Mouse (Mus musculus) embryo, embryonic 10.5 days (tissue): ENCODE measurements around the gene Snd1.

Experiments used
- DNase-seq: peaks from one replicate; pipeline ENCODE4 v3.0.0-alpha.2; 2015; ENCODE audit warnings: low spot score

The Snd1 gene

DNA sequence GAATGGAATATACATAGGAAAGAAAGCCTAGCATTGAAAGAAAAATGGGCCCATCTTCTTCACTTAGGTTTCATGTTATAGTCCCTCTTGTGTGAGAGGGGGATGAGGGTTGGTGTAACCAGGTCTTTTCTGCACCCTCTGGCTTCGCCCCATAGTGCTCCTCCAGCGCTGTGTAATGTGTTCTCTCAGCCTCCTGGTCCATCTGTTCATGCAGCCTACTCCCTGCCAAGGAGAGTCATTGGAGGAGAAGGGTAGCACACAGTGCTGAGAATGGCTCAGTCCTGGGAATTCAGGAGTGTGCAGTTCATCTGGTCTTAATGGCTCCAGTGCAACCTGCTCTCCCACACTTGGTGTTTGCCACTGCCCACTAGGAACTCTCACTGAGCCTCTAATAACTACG lies 326.0 kb downstream of the Snd1 start:
- no peak for DNase-seq

DNA sequence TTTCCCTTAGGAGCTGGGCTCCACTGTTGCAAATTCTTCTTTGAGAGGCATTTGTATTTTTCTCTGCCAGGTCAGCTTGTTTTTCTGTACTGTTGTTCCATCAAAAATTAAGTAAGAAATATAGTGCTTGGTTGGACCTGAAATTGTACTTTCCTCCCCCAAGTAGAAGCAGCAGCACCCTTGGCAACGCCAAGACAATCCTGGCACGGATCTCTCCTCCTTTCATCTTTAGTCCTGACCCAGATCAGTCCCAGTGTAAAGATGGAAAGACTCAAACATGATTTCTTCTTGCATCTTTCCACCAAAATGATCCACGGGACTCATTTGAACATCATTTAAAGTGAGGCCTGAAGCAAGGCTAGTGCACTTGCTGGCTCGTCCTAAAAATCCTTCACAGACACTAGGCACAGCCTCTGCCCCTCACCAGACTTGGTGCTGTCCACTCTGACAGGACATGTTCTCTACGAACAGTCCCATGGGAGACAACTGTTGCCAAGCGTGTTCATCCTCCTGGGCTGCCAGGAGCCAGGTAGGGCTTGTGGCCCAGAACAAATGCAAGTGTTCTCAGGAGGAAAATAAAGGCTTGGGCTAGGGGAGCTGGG lies 328.8 kb downstream of the Snd1 start:
- DNase-seq = no peak

DNA sequence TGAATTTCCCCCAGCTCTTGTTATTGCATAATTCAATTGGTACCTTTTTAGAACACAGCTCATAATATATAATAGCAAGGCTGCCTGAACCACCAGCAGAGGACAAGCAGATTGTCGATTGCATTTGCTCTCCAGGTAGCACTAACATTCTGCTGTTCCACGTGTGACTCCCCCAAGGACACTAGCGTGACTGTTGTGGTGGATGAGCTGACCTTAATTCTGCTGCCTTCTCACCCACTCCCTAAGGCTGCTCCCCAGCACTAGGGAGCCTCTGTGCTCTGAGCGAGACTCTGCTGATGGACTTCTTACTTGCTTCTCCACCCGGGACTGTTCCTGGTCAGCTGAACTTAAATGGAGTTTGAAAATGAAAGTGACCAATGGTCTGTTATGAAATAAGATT lies 329.8 kb downstream of the Snd1 start:
- no peak for DNase-seq

DNA sequence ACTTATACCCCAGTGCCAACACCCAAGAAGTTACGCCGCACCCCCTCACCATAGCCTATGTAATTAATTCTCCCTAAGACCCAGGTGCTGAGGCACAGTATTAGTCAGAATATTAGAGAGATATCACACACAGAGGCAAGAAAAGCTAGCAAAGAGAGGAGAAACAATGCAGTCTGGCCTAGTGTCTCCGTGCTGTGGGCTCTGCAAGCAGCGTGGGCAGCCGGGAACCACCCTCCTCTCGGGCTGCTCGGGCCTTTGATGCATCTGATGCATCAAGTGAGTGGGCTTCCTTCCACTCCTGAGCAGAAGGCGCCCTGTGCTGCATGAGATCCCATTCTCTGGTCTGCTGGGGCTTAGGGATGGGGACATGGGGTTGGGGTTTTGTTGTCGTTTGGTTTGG lies 338.1 kb downstream of the Snd1 start:
- DNase-seq = no peak

DNA sequence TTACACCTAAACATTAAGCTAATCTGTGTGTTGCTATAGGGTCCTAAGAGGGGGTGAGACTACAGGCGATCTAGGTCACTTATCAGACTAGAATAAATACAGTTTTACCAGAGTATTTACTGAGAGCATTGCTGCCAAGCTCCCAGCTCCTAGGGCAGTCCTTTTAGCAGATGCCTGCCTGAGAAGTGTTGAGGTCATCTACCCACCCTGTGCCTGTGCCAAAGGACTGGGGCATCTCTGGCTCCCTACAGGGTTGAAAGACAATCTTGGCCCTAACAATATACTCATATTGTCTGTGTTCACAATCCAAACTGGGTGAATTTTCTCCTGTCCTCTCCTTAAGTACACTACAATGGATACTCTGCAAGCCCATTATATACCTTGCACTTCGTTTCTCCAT lies 340.0 kb downstream of the Snd1 start:
- no peak for DNase-seq

DNA sequence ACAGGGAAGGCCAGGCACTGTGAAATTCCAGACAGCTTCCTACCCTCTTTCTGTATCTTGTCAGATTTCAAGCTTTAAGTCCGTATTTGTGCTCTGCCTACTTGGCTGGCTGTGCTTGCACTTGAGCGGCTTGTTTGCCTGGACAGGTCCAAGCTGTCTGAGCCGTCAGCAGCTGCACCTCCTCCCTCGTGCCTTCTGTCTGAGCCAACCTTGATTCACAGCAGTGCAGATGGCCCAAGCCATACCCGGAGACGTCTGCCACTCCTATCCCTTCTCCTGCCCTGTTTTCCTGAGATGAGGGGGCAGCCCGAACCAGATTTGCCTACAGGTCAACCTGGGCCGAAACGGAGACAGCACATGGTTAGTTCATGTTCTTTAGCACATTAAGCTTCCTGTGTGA lies 342.1 kb downstream of the Snd1 start:
- DNase-seq = no peak

DNA sequence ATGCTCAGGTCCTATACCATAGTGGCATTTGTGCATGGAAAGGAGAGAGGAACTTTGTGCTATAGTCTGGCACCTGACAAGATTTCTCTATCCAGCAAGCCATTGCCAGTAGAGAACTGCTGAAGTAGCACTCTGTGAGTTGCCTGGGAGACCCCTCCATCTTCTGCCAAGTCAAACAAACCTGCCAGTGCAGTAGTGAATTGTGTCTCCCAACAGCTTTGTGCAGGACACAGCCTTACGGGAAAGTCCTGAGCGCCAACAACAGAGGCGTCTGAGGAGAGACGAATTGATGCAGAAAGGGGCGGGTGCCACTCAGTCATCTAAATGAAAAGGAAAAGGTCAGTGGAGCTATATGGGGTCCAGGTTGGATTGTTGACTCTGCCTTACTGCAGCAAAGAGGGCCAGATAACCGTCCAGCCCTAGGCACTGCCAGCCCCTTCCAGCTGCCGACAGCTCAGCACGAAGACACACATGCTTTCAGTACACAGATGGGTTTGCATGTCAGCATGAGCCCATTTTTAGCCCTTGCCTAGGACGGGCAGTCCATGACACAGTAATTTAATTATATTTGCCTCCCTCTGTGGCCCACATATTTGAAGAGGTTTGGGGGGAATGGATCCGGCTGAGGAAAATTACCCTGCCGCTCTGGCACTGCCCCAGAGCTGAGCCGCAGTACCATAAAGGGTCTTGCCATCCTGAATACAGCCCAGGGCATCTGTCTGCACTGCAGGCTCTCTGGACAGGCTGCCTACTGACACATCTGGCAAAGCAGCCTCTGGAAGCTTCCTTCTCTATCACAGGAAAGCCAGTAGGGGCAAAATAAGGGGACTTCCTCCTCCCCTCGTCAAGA lies 344.8 kb downstream of the Snd1 start:
- no peak for DNase-seq

DNA sequence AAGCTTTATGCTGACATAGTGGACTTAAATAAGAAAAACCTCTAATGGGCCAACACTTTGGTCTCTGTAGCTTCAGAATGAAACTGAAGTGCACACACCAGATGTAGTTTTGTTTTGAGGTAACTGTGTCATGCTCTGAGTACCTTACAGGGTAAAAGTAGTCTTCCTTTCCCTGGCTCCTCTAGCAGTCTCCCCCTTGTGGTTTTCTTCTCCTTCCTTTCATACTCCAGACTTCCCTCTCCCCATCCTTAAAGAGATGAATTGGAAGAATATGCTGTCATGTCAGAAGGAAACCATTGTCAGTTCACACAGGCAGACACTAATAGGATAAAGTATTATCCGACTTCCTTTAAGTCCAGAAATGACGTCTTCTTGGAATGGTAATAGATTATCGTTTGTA lies 347.4 kb downstream of the Snd1 start:
- DNase-seq = no peak

DNA sequence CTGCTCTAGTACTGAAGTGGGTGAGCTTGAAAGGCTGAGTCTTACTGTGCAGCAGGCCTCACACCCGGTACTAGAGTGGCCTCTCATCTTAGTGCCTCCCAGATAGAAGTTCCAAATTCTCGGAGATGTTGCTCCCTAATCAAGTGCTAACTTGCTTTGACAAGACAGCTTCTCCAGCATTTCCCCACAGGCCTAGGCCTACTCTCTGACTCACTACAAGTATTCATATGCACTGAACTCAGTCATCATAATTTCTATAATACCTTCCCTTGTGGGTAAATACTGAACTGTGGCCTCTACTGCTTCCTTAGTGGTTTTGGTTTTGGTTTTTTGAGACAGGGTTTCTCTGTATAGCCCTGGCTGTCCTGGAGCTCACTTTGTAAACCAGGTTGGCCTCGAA lies 348.4 kb downstream of the Snd1 start:
- no peak for DNase-seq

DNA sequence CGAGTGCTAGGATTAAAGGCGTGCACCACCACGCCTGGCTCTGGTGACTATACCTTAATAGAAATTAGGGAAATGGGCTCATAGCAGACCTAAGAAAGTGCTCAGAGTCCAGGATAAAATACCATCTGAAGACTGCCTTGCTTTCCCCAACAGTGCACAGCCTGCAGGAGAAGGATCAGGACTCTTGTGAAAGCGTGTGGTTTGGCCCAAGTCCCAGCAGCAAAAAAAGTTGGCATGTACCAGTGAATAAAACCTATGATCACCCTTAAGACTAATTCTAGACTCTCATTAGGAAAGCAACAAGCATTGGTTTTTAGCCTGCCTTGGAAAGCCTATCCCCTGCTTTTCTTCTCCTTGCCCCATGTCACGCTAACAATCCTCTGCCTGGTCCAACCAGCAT lies 348.9 kb downstream of the Snd1 start:
- no peak for DNase-seq

DNA sequence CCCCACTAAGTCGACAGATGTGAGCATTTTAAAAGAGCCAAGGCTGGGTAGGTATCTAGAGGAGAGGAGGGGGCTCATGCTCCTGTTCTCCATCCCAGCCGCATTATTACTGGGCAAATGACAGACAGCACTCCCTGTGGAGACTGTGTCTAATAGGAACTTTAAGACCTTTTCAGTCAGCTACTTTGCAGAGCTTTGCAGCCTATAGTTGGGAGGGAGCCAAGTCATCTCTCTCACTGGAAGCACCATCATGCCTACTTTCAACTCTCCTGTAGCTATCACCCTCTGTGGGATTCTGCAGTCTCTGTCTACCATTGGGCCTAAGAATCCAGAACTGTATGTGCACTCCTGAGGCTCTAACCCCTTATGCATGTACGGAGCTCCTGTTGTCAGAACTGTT lies 351.0 kb downstream of the Snd1 start:
- no peak for DNase-seq

DNA sequence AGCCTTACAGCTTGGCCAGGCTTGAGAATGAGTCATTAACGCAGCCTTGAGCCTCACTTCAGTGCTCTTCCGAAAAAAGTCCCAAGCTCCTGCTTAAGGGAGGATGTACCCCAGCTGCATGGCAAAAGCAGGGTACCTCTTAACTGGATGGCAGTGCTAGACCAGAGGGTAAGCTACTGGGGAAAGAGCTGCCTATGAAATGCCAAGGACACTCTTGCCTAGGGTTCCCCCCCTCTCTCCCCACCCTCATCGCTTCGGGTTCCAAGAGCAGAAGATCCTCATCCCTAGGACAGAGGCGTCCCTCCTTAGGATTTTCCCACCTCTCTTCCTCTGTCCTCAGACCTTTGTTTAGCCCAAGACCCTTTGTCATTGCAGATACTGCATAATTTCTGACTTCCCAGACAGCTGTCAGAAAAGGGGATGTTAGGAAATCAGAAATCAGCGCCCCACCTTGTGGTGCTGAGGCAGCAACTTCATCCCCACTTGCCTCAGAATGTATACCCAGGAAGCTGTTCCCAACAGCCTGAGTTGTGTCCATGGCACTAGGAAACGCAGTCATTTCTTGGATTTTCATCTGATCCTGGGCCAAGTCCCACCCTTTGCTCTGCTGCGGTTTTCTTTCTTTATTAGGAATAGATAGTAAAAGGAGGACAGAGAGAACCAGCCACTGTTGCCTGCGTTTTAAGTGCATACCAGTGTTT lies 351.9 kb downstream of the Snd1 start:
- no peak for DNase-seq

DNA sequence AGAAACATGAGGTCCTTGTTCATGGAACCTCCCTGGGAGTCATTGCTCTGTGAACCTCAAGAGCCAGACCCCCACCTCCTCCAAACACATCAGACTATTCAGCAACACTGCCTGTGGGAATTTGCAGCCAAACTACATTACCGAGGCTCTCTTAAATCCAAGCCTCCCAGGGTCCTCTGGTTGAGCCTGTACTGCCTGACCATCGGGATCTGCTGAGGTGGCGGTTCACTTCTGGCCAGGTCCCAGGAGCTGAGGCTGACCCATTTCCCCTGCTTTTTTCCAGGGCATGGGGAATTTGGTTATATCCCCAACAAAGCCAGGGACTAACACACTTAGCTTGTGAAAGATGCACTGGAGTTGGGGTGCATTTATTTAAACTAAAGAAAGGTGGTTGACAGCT lies 352.6 kb downstream of the Snd1 start:
- DNase-seq = no peak

DNA sequence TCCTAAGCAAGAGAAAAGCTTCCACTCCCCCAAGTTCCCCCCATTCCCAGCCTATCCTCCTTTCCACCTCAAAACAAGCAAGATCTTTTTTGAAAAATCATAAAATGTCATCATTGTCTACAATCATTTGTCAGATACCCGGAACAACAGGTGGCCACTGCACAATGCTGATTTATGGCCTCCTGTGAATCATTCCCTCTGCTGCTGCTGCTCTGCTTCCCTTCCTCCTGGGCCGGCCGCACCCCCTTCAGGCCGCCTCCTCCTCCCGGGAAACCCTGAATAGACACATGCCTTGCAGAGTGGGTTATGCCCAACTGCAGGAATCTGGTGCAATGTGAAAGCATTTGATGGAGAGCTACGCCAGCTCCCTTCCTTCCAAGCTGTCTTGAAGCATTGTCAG lies 353.7 kb downstream of the Snd1 start:
- peak; percentile 47 for DNase-seq

DNA sequence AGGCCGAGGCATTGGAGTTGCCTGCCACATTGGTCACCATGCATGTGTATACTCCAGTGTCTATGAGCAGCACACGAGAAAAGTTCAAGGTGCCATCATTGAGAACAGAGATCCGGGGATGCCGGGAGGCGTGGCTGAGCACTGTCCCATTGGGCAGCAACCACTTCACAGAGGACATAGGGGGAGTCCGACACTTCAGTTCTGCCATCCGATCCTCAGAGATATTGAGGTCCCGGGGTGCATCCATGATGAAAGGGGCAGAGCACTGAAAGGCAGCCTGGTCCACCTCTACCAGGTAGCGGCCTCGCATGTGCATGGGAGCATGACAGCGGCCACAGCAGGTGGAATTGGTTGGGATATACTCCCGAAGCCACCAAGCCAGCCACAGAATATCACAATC lies 355.4 kb downstream of the Snd1 start:
- no peak for DNase-seq

DNA sequence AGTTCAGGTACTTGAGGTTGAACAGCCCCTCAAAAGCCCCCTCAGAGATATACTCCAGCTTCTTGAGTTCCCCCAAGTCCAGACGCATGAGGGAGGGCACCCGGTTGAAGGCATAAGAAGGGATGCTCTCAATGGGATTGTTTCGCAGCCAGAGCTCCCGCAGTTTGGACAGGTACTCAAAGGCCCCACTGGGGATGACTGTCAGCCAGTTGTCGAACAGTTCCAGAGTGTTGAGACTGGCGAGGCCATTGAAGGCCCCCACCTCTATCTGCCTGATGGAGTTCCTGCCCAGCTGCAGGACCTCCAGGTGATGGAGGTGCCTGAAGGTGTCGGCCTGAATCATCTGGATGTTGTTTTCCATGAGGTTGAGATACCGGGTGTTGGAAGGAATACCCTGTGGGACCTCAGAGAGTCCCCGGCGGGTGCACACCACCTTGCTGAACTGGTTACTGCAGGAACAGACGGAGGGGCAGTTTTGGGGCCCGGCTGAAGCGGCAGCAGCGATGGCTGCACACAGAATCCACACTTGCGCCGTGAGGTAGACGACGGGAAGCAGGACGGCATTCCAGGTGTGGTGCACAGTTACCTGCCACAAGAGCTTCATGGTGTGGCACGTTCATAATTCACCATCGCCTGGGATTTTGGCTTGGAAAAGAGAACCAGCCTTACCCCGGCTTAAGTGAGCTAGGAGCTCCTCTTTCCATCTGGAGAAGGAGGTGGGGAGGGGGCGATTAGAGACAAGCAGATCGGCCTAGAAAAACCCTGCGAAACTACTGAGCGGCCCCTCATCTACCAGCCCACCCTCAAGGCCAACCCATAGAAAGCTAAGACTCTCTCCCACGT lies 356.3 kb downstream of the Snd1 start, which contains the start of gene Lrrc4:
Gene Lrrc4, minus strand, starts transcription at position 737 of the 843 bp plus-strand sequence.
- DNase-seq = peak; percentile 45

DNA sequence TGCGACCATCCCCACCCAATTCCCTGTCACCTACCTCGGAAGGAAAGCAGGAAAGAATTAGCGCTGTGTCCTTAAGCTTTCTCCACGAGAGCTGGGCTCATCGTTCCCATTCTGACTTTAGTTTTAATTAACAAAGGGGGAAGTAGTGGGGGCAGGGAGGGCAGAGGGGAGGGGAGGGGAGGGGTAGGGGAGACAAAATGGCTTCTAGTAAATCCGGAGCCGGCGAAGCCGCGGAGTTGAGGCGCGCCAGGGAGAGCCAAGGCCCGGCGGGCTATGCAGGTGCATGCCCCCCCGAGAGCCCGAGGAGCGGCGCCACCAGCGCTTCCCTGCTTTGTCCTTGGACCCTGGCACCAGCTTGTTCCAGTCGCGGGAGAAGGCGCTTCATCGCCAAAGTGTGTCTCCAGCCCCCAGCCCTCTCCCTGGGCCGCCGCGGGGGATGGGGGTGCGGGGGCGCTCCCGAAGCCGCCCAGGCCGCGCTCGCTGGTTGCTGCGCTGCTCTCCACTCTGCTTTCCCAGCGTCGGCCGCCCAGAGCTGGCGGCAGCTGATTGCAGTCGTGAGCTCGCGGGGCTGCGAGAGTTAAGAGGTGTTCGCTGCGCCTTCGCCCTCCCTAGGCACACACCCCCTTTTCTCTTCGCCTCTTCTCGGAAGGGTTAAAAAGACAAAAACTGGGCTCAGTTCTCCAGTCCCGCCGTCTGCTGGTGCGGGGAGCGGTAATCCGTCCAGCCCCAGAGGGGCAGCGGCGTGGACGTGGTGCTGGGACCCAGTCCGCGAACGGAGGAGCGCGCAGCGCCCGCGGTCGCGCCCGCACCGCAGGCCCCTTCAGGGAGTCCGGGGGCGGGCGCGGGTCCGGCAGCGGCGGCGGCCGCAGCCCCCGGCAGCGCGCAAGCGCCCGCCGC lies 357.2 kb downstream of the Snd1 start:
- DNase-seq = peak; percentile 71

DNA sequence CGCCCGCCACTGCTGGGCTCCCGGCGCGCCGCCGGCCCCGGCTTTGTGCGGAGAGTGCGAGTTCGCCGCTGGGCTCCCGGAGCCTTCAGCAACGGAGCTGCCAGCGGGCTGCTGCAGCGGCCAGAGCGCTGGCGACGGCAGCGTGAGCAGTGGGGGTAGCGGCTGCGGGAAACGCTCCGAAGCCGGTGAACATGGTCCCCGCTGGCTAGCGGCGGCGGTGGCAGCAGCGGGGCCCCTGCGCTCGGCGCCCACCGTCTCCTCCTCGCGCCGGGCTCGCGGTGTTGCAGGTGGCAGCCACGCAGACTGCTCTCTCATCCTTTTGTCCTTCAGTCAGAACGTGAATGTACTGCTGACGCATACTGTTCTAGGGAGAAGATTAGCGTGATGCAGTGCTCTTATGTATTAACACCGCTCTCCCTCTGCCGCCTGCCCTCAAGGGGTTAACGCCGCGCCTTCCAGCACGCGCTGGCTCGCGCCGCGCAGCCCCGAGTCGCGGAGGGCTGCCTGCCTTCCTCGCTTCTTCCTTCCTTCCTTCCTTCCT lies 357.9 kb downstream of the Snd1 start:
- peak; percentile 74 for DNase-seq

DNA sequence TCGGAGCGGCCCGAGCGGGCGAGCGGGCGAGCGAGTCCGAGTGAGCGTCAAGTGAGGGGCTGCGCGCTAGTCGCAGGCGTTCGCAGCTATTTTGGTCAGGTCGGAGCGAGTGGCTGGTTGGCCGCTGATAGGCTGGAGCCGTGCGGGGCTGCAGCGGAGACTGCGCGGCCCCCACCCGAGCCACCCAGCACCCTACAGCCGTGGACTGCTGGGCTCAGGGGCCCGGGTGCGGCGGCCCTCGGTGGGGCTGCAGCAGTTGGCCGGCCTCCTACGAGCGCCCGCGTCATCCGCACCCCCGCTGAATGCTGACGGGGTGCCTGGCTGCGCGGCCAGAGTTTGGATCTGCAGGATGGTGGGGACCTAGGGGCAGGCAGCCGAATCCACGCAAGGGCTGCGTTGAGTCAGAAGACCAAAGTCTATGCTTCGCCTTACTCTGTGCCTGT lies 358.5 kb downstream of the Snd1 start:
- peak; percentile 66 for DNase-seq

DNA sequence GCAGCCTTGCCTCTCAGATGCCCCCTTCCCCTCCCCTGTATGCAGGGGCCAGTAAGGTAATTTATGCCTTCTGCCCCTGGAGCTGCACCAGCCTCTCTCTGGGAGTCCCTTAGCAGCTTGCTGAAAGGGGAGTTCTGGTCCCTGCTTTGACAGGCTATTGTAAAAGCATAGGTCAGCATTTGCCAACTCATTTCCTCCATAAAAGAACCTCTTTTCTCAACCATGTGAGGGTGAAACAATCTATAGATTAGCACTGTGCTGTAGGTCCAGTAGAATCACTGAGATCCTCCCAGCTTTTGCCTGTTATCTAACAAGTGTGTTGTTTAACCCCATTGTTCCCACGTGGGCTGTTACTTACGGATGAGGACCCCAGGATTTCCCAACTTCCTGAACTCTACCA lies 359.1 kb downstream of the Snd1 start:
- no peak for DNase-seq

DNA sequence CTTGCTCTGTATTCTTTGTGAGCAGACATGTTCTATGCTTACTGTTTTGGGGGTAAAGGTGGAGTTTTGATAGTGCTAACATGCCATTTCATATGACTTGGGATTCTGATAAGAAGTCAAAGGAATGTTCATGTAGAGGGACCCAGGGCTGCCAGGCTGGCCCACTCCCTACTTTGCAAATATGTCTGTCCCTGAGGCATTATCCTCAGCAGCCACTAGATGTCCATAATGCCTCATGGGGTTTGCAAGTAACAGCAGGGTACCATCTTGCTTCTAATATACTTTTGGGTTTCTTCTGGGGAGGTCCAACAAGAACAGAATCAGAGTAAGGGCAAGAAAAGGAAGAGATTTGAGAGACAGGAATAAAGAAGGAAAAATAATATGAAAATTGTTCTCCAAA lies 361.7 kb downstream of the Snd1 start:
- no peak for DNase-seq
